Mouse (Mus musculus) cerebellum, adult 18-20 months (tissue): Measurements from ENCODE around the gene Fam53b.

Source experiments
- DNase-seq, 2 experiments: peaks; one replicate each; pipeline ENCODE4 v3.0.0; 2021

Gene Fam53b

GRCm38 (mm10) chr7:132734222-132734621 lies 79.5 kb downstream of the Fam53b start:
- DNase-seq: no peak

- DNase-seq: no peak
Observed at GRCm38 (mm10) chr7:132733521-132733920, 80.2 kb downstream of the Fam53b start.

GRCm38 (mm10) chr7:132732136-132732789 lies 81.4 kb downstream of the Fam53b start:
- no peak for DNase-seq

- DNase-seq: no peak
Observed at GRCm38 (mm10) chr7:132731558-132731957, 82.1 kb downstream of the Fam53b start.

GRCm38 (mm10) chr7:132730510-132730909 lies 83.2 kb downstream of the Fam53b start:
- DNase-seq: no peak

- DNase-seq: no peak
Observed at GRCm38 (mm10) chr7:132729093-132729831, 84.4 kb downstream of the Fam53b start.

GRCm38 (mm10) chr7:132726106-132726861 lies 87.4 kb downstream of the Fam53b start:
- DNase-seq: no peak

- peak; percentile 51 to 59 for DNase-seq
Observed at GRCm38 (mm10) chr7:132724501-132725062, 89.1 kb downstream of the Fam53b start.

- peak; percentile 94 to 97 for DNase-seq
Observed at GRCm38 (mm10) chr7:132723906-132724305, 89.8 kb downstream of the Fam53b start.

GRCm38 (mm10) chr7:132722401-132723370 lies 91.0 kb downstream of the Fam53b start:
- DNase-seq: peak in 1 of 2 experiments; percentile 49

- peak; percentile 78 to 79 for DNase-seq
Observed at GRCm38 (mm10) chr7:132720562-132720961, 93.1 kb downstream of the Fam53b start.

- DNase-seq: peak in 1 of 2 experiments; percentile 29
Observed at GRCm38 (mm10) chr7:132719570-132719969, 94.1 kb downstream of the Fam53b start.

- DNase-seq: peak in 1 of 2 experiments; percentile 35
Observed at GRCm38 (mm10) chr7:132715259-132715658, 98.4 kb downstream of the Fam53b start.

GRCm38 (mm10) chr7:132714236-132714923 lies 99.3 kb downstream of the Fam53b start:
- DNase-seq: peak; percentile 53 to 56

GRCm38 (mm10) chr7:132713483-132714126 lies 100.1 kb downstream of the Fam53b start:
- peak; percentile 28 to 44 for DNase-seq

GRCm38 (mm10) chr7:132712956-132713355 lies 100.7 kb downstream of the Fam53b start:
- DNase-seq: peak in 1 of 2 experiments; percentile 31

- peak in 1 of 2 experiments; percentile 21 for DNase-seq
Observed at GRCm38 (mm10) chr7:132712044-132712708, 101.5 kb downstream of the Fam53b start.

GRCm38 (mm10) chr7:132711579-132711978 lies 102.1 kb downstream of the Fam53b start:
- no peak for DNase-seq

- no peak for DNase-seq
Observed at GRCm38 (mm10) chr7:132705130-132705529, 108.6 kb downstream of the Fam53b start.

GRCm38 (mm10) chr7:132704310-132704875 lies 109.3 kb downstream of the Fam53b start:
- peak in 1 of 2 experiments; percentile 29 for DNase-seq
